Mouse (Mus musculus) neural tube, embryonic 11.5 days (tissue): ENCODE measurements around the gene Pan3. TPM values are rescaled to one million over a fixed set of nuclear protein-coding genes. Genes with fewer than 3 reads are reported as not detected.

Experiments
- ATAC-seq: fragments of 200-750 bp; cut with Nextera tagmentation; 2 replicates; pipeline ENCODE4 v1.8.0; 2017; ENCODE audit warnings: moderate number of reproducible peaks, mild to moderate bottlenecking, moderate TSS enrichment, moderate library complexity; ENCODE audit not compliant: insufficient read depth, low FRiP score, low TSS enrichment
- DNase-seq: peaks from one replicate; pipeline ENCODE4 v3.0.0-alpha.2; 2015; ENCODE audit warnings: low spot score
- H3K27ac ChIP-seq: fragments of 300-500 bp; sonication (generic); 2 replicates; pipeline ENCODE4 v1.5.1; 2014; ENCODE audit warnings: low read depth, mild to moderate bottlenecking, low read length
- H3K27me3 ChIP-seq: fragments of 300-500 bp; sonication (generic); 2 replicates; pipeline ENCODE4 v1.6.1; 2014; ENCODE audit warnings: mild to moderate bottlenecking, low read length, mixed read lengths; ENCODE audit not compliant: control insufficient read depth, insufficient read depth
- H3K36me3 ChIP-seq: fragments of 300-500 bp; sonication (generic); 2 replicates; pipeline ENCODE4 v1.6.1; 2014; ENCODE audit warnings: mild to moderate bottlenecking, low read length, moderate library complexity, mixed read lengths; ENCODE audit not compliant: control insufficient read depth, insufficient read depth
- H3K4me1 ChIP-seq: fragments of 300-500 bp; sonication (generic); 2 replicates; pipeline ENCODE4 v1.6.1; 2014; ENCODE audit warnings: low read length, mixed read lengths; ENCODE audit not compliant: control insufficient read depth, insufficient read depth
- H3K4me2 ChIP-seq: fragments of 300-500 bp; sonication (generic); 2 replicates; pipeline ENCODE4 v1.6.1; 2014; ENCODE audit warnings: low read depth, mild to moderate bottlenecking, moderate library complexity
- H3K4me3 ChIP-seq: fragments of 300-500 bp; sonication (generic); 2 replicates; pipeline ENCODE4 v1.5.1; 2014; ENCODE audit warnings: low read depth, low read length
- H3K9ac ChIP-seq: fragments of 300-500 bp; sonication (generic); 2 replicates; pipeline ENCODE4 v1.6.1; 2014; ENCODE audit warnings: mild to moderate bottlenecking, low read length
- H3K9me3 ChIP-seq: fragments of 300-500 bp; sonication (generic); 2 replicates; pipeline ENCODE4 v1.6.1; 2016; ENCODE audit warnings: low read length; ENCODE audit not compliant: control insufficient read depth
- WGBS: fragments of 180-500 bp; shearing (Covaris S2); extraction: QIAGEN DNeasy Blood & Tissue Kit; methylation state at CpG from one replicate; pipeline ENCODE4 v1.1.7; 2014; 5-methylcytosine and 5-hydroxymethylcytosine counted together
- polyA plus RNA-seq: library from polyadenylated mRNA; unstranded; fragments of >200 nt; fragmentation: Nextera tagmentation; extraction: Ambion mirVana; gene quantifications from 2 replicates; pipeline ENCODE4 v1.2.1, GENCODE M21; 2014

Gene Pan3
- polyA plus RNA-seq, 1 experiment from 2014 or later: 52.9 TPM

GRCm38 (mm10) chr5:147580181-147580580 lies 150.2 kb downstream of the Pan3 start:
- no peak for ATAC-seq
- H3K9ac ChIP-seq: no peak overlapping the region
- H3K27ac ChIP-seq: no peak overlapping the region
- no peaks in the 10 kb centered on the region for H3K4me1 ChIP-seq
- H3K36me3 ChIP-seq: no peaks in the 10 kb centered on the region
- no peak for DNase-seq
- H3K4me2 ChIP-seq: no peak overlapping the region
- no peak overlapping the region for H3K4me3 ChIP-seq
- no peaks in the 10 kb centered on the region for H3K9me3 ChIP-seq
- H3K27me3 ChIP-seq: no peaks in the 10 kb centered on the region
- 79% methylated on average over 13 of the region's 13 CpGs for whole genome bisulfite sequencing

GRCm38 (mm10) chr5:147583702-147584298 lies 153.8 kb downstream of the Pan3 start:
- no peak overlapping the region for H3K9ac ChIP-seq
- H3K9me3 ChIP-seq: no peaks in the 10 kb centered on the region
- WGBS: 44% methylated on average over 14 of the region's 14 CpGs
- DNase-seq: peak; percentile 79
- H3K4me1 ChIP-seq: no peaks in the 10 kb centered on the region
- H3K4me3 ChIP-seq: no peak overlapping the region
- no peak for ATAC-seq
- H3K27me3 ChIP-seq: no peaks in the 10 kb centered on the region
- no peak overlapping the region for H3K27ac ChIP-seq
- no peak overlapping the region for H3K4me2 ChIP-seq
- H3K36me3 ChIP-seq: no peaks in the 10 kb centered on the region

- no peak for ATAC-seq
- no peak overlapping the region for H3K4me3 ChIP-seq
- H3K4me2 ChIP-seq: no peak overlapping the region
- H3K4me1 ChIP-seq: no peaks in the 10 kb centered on the region
- DNase-seq: no peak
- H3K36me3 ChIP-seq: no peaks in the 10 kb centered on the region
- H3K9ac ChIP-seq: no peak overlapping the region
- H3K27ac ChIP-seq: no peak overlapping the region
- WGBS: 82% methylated on average over 9 of the region's 9 CpGs
- H3K9me3 ChIP-seq: no peaks in the 10 kb centered on the region
- H3K27me3 ChIP-seq: no peaks in the 10 kb centered on the region
Measured at GRCm38 (mm10) chr5:147584648-147585047, 154.7 kb downstream of the Pan3 start.

- 79% methylated on average over 1 of the region's 1 CpGs for WGBS
- H3K27ac ChIP-seq: no peak overlapping the region
- no peak overlapping the region for H3K9ac ChIP-seq
- no peak overlapping the region for H3K4me3 ChIP-seq
- H3K4me1 ChIP-seq: no peaks in the 10 kb centered on the region
- no peaks in the 10 kb centered on the region for H3K9me3 ChIP-seq
- H3K4me2 ChIP-seq: no peak overlapping the region
- no peaks in the 10 kb centered on the region for H3K36me3 ChIP-seq
- H3K27me3 ChIP-seq: no peaks in the 10 kb centered on the region
- DNase-seq: no peak
- no peak for ATAC-seq
Measured at GRCm38 (mm10) chr5:147585070-147585469, 155.1 kb downstream of the Pan3 start.

- H3K27me3 ChIP-seq: no peaks in the 10 kb centered on the region
- H3K27ac ChIP-seq: no peak overlapping the region
- no peak overlapping the region for H3K9ac ChIP-seq
- no peaks in the 10 kb centered on the region for H3K36me3 ChIP-seq
- ATAC-seq: no peak
- WGBS: 53% methylated on average over 12 of the region's 12 CpGs
- H3K9me3 ChIP-seq: no peaks in the 10 kb centered on the region
- H3K4me3 ChIP-seq: no peak overlapping the region
- no peak overlapping the region for H3K4me2 ChIP-seq
- H3K4me1 ChIP-seq: no peaks in the 10 kb centered on the region
- peak; percentile 28 for DNase-seq
Measured at GRCm38 (mm10) chr5:147589814-147590213, 159.9 kb downstream of the Pan3 start.

GRCm38 (mm10) chr5:147597825-147598224 lies 167.9 kb downstream of the Pan3 start:
- no peak for DNase-seq

More at GRCm38 (mm10) chr5:147597825-147598224, 167.9 kb downstream of the Pan3 start:
- no peaks in the 10 kb centered on the region for H3K36me3 ChIP-seq
- no peaks in the 10 kb centered on the region for H3K27me3 ChIP-seq
- no peak overlapping the region for H3K27ac ChIP-seq
- no peak overlapping the region for H3K4me3 ChIP-seq
- no peak overlapping the region for H3K4me2 ChIP-seq
- no peaks in the 10 kb centered on the region for H3K4me1 ChIP-seq
- H3K9ac ChIP-seq: no peak overlapping the region
- no peaks in the 10 kb centered on the region for H3K9me3 ChIP-seq
- 88% methylated on average over 16 of the region's 16 CpGs for WGBS
- ATAC-seq: no peak

Other genes with a start within 250 kb of the Pan3 start
- 11.3 and 12.8 TPM in 2 replicates for gene Gsx1, start 241.5 kb upstream of the Pan3 start, polyA plus RNA-seq
- not detected in 2 replicates for gene Pdx1, start 160.2 kb upstream of the Pan3 start, polyA plus RNA-seq
- gene Cdx2, start 122.9 kb upstream of the Pan3 start, polyA plus RNA-seq: not detected in 2 replicates
- not detected in 2 replicates for gene Urad, start 107.7 kb upstream of the Pan3 start, polyA plus RNA-seq
- gene Flt3, start 29.7 kb upstream of the Pan3 start, polyA plus RNA-seq: 0.21 TPM in 1 of 2 replicates, not detected in the other